Mouse (Mus musculus): ENCODE results near the gene Nrxn3. TPM values are rescaled to one million over a fixed set of nuclear protein-coding genes. Genes with fewer than 3 reads are reported as not detected.

Gene Nrxn3
- total RNA-seq, 2 experiments from 2014 or later: 0.57 to 0.97 TPM

DNA sequence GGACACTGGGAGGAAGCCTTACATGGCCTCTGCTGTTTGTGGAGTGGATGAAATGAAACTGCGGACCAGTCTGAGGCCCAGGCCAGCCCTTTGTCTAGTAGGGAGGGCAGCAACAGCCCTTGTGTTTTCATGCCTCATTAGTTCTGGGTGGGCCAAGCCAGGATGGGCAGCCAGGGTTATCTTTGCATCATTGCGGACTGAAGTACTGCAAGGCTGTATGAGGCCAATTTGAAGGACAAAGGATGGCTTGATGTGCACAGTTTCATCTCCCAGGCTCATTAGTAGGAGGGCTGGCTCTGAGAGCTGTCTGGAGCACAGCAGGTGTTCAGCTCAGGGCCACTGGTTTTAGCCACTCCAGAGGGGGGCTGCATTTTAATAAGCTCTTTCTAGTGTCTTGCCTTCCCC, 458.5 kb downstream of the Nrxn3 start:
- DNase-seq: no peak

DNA sequence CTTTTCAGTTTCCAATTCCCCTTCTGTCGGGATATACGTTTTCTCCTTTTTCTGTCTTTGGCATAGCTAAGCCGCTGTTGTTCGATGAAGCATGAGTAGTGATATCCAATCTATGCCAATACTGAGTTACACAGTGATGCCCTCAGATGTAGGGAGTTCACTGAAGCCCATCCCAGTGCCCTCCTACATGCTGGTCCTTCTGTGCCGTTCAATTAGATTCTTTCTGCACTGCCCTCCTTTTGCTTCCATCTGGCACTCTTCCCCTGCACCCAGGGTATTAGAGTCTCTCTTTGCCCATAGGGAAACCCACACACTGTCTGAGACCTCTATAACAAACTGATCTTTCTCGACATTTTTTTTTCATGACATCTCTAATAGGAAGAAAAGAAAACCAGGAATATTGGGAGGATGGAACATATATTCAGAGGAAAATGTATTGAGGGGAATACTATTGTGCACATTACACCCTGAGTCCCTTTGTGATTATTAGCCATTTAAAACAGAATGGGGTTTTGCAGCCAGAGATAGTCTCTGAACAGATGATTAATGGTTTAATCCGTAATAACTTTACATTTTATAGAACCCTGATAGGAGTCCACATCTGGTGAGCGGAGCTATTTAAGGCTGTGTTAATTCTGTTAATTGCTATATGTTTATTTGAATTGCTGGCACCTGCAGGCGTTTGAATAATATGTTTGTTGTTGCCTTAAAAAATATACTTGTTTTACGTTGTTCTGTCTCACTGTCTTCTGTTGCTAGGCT, 476.3 kb downstream of the Nrxn3 start:
- no peak for DNase-seq

DNA sequence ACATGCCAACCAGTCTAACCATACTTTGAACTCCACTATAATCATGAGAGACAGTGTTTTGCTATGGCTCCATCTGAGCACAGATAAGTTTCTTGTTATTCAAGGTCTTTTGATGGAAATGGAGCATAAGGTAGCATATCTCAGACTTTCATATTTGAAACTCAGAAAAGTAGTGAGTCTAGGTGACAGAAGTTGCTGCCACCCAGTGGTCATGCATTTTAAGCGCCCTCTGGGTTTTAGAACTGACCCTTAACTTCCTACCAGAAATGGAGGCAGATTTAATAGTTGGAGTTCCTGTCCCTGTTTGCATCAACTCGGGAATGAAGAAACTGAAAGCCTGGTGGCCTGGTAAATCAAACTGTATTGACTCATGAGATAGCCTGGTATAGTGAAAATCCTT, 488.9 kb downstream of the Nrxn3 start:
- no peak for DNase-seq

DNA sequence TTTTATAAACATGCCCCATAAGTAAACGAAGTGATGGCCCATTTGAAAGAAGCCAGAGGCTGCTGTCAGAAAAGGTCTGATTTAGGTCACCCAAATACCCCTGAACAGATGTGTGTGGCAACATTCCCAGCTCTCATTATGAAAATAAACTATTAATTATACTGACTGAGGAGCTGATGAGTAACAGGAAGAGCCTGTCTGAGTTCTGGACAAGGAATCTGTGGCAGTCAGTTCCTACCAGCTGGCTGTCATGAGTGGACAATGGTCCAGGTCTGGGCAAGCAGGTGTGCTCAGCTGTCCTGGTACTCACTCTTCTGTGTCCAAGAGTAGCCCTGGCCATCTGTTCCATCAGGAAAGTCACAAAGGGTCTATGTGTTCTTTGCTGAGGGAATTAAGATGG, 517.1 kb downstream of the Nrxn3 start:
- no peak for DNase-seq

DNA sequence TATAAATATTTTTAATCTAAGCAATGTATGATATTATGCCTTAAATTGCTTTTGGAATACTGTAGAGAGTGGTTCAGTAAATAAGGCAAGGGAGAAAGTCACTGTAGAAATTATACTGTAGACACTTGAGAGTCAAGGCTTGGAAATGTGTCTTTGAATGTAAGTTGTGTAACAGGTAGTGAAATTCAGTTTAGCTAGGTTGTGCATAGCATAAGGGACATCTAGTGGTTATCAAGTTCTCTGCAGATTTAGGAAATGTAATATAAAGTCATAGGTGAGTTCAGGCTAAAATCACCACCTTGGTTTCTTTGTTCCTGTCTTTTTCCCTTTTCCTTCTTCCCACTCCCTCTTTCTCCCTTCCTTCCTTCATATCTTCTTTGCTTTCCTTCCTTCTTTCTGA, 518.9 kb downstream of the Nrxn3 start:
- no peak for DNase-seq

DNA sequence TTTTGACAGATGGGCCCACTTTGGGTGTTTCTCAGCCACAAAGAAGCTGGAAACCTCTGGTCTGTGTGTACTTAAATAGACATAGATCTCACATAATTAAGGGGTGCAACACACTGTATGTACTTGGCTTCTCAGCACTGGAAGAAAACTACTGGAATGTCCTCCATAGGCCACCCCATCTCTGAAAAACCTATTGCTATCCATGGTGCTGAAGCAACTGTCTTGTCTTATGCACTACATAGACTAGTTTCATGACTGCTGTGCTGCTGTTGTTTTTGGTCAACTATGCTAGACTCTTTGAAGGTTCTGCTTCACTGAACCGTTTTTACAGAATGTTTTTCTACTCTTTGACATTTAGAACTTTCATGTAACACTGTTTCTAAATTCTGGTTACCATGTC, 519.8 kb downstream of the Nrxn3 start:
- DNase-seq: no peak

DNA sequence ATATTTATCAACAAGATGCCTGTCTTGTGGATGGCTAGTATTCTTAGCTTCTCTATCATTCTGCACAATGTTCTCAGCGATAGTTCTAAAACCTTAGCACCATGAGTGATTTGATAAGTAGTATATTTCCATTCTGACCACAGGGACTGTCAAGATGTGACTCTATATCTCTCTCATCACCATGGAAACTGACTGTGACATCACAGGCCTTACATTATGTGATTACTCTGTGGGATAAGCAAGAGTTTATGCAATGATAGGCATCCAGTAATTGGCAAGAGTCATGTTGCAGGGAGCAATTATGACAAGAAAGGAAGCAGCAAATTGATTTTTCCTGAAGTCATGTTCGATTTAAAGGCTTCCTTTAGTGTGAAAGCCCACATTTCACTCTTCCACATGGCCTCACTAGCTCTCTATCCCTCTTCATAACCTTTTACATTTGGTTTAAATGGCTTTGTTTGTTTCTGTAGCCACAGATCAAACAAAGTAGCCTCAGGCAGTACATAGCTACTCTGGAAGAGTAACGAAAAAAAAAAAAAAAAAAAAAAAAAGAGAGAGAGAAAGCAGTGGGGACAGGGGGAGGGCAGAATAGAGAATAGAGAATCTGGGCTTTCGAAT, 532.7 kb downstream of the Nrxn3 start:
- DNase-seq: no peak

DNA sequence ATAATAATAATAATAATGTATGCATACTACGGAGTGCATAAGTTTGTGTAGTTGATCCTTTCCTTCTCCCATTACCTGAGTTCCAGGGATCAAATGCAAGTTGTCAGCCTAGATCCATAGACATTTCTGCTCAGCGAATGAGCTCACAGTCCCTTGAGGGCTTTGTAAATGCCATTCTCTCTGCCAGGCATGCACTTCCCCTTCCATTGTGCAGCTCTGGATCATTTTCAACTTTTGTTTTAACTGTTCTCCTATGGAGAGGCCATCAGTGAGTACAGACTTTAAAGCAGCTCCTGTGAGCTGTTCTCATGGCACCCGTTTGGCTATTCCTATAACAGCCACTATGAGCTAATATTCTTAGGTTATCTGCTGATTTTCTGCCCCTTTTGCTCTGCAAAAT, 536.2 kb downstream of the Nrxn3 start:
- no peak for DNase-seq

DNA sequence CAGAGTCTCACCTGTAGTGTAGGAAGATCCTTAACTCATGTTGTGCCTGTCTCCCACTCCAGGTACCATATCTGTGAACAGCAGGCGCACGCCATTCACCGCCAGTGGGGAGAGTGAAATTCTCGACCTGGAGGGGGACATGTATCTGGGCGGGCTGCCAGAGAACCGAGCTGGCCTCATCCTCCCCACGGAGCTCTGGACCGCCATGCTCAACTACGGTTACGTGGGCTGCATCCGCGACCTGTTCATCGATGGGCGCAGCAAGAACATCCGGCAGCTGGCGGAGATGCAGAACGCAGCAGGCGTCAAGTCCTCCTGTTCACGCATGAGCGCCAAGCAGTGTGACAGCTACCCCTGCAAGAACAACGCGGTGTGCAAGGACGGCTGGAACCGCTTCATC, 537.4 kb downstream of the Nrxn3 start:
- no peak for DNase-seq

DNA sequence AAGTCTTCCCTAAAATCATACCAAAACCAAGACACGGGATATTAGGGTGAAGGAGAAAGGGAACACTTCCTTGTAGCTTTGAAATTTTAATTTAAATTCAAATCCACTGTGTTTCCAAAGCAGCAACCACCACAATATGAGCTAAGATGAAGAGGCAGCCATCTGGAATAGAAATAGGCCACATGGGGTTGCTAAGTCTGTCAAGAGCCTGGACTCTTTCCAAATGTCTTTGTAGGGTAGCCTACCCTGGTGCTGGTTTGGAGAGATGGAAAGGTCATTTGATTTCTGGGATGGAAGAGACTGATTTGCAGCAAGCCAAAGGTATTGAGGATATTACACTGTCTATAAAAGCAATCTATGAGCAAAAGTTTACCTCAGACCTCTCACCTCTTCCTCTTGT, 539.6 kb downstream of the Nrxn3 start:
- no peak for DNase-seq

DNA sequence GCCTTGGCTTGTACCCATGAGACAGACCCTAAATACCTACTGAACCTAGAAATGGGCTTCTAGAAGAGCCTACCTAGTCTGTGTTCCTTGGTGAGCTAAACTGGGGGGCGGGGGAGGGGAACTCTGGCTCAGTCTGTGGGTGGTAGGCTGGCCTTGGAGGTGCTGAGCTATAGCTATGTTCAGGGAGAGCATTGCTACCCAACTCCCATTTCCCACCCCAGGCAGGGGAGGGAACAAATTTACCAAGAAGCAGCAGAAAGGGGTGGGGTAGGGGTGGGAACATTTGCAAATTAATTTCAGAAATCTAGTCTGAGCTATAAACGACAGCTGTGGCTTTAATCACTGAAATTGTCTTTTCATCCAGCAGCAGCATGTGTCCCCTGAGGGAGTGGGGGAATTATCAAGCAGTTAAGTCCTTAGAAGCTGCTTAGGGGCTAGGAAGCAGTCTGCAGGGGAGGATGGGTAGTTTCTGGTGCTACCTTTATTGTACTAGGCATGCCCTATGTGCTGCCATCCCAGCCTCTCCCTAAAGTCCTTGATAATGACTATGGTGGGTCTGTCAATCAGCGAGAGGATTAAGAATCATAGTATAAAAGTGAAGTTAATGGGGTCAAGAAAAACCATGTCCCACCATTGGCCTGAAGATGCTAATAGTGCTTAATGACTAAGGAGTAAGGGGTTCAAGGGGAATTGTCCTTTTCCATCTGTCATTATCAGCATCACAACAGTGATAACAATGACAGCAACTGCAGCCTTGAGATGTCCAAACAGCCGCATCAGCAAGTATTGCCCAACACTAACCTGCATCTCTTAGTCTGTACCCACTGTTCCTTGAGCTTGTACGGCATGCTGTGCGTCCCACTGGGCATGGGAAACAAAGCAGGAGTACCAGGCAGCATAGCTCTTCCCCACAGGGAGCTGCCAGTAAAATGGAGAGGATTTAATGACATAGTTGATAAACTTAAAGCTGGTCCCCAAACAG, 560.0 kb downstream of the Nrxn3 start:
- no peak for DNase-seq

DNA sequence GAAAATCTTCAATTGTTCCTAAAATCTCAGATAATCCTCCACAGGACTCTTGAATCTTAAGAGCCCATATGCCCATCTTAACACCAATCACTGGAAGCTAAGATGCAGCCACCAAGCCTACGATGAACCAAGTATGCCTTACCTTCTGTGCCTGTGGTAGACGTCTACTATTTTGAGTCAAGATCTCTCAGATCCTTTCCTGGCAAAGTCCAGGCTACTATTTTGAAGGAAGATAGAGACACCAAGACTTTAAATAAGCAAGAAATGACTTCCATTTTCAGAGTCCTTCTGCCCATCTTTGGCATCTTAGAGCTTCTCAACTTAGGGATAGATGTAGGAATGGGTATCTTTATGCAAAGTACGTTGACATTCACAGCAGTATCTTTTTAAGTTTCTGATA, 561.7 kb downstream of the Nrxn3 start:
- DNase-seq: no peak

DNA sequence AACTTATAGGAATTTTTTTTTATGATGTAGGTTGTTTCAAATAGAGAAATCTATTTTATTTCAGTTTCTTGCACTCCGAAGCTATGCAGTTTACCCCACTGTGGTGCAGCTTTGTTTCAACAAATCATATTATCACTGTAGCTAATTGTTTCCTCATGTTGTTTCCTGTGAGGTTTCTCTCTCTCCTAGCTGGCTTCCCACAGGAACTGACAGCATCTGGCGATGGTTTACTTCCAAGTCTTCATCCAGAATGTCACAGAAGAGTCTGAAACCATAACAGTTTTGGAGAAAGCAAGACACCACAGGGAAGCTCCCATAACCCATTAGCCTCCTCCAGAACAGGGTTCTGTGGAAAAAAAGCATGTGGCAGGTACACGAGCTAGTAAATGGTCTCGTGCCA, 564.4 kb downstream of the Nrxn3 start:
- DNase-seq: no peak

DNA sequence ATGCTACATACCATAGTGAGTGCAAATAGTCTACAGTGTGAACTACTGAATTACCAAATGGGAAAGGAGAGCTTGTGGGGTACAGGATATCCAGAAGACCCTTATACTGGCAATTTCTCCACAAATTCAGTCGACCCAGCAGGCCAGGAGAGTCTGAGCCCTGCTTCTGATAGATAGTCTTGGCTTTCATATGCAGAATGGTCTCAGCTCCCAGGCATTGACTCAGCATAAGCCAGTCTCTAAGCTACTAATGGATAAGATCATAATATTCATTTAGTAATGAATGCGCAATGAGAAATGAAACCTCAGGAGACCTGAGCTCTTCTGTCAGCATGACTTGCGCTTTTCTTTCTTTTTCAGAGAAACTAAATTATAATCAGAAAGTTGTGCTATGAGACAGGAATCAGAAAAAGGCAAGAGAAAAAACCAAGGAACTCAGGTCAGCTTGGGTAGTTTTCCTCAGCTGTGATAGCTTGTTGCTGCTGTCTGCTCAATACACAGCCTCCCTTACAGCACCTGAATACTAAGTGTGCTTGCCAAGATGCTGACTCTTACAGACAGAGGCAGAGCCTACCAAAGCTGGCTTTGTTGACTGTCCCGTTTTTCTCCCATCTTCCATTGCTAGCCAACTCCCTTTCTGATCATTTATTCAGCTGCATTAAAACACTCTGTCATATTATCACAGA, 567.1 kb downstream of the Nrxn3 start:
- no peak for DNase-seq

DNA sequence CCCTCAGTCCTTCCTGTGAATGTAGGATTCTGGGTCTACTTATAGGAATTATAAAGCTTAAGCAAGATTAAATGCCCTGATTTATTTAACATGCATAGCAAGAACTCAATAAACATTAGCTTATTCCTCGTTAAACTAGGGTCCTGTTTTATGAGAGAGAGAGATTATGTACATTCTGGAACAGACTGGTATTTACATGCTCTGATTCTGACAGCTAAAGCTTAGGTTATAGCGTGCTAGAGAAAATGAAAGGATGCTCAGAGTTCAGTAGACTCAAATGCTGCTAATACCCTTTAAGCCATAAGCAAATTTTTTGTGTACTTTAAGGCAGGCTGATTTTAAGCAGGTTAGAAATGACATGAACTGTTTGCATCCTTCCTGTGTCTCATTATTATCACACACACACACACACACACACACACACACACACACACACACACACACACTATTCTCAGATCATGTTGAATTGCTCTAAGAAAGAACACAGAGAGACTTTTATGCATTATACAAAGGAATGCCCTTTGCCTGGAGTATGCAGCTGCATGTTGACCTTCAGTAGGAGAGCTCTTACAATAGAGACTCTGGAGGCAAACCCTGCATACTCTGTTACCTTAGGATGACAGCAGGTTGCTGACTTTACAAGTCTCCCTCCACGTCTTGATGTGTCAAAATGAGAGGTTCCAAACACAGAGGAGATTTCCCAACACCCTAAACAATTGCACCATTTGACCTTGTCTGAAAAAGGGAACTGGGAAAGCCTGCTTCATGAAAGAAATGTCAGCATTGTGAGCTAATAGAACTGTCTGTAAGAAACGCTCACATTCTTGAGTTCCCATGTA, 568.3 kb downstream of the Nrxn3 start:
- peak; percentile 8 for DNase-seq

DNA sequence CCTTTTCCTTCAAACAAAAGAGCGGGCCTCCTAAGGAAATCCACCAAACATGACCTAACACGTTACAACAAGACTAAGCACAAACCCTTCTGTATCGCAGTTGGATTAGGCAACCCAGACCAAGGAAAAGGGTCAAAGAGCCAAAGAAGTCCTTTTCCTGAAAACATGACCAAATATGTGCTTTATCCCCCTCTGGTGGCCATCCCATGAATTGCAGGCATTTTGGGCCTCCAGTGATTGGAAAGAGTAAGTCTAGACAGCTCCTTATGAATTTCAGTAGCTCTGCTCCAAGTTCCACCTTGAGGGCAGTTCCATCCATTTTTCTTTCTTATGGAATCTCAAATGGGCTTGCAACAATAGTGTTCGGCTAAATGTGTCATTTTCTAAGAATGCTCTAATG, 579.3 kb downstream of the Nrxn3 start:
- DNase-seq: peak; percentile 82

DNA sequence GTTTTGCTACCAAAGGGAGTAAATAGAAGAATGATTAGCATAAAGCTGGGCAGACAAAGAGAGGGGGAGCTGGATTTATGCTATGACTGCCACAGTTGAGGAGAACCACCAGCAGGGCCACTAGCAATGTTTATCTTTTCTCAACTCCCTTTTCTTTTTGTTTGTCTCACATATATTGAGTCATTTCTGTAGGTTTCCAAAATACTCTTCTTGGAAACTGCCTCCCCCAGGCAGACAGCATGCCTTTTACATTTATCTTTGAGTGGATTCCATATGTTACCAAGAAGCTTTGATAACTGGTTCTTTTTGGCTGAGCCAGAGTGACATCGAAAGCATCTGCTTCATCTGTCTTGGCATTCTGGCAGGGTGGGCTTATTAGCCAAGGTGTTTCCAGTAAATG, 587.5 kb downstream of the Nrxn3 start:
- DNase-seq: no peak

DNA sequence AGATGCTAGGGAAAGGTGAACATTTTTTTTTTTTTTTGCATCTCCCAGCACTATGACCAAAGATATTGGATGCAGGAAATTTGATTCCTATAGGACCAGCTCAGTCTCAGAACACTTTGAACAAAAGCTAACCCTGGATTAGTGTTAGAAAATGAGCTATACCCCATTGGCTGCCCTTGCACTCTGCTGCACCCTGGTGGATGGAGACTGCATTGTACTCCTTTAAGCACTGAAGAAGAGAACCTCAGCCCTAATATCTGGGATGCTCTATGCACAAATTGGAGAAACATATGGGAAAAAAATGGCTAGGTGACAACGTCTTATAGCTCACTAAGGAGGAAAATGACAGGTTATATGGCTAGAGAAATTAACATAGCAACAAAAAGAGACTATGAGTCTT, 589.9 kb downstream of the Nrxn3 start:
- peak; percentile 59 for DNase-seq

DNA sequence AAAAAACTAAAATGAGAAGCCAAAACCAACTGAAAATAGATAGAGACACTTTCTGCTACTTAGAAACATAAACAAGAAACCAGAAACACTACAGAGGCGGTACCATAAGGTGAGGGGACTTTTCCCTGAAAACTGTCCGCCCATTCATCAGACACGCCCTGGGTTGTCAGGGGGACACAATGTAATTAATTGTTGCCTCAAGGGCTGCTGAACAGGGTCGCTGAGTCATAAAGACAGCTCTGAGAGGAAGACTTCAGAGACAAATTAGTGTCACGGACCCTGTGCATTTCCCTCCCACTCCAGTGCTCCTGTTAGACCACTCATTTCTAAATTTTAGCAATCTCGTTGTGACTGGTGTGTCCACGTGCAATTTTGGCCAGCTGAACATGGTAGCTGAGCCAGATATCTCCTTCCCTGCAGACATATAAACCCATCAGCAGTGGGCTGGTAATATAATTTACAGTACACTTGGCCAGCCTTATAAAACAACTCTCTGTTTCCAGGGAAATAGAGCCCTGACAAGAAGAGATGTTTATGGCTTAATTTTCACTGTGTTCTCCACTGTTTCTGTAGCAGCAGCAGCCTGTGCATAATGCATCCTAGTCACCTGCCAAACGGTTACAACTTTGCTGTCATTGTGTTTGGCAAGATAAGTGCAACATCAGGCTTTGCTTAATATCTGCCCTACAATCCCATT, 603.3 kb downstream of the Nrxn3 start:
- DNase-seq: peak; percentile 10

DNA sequence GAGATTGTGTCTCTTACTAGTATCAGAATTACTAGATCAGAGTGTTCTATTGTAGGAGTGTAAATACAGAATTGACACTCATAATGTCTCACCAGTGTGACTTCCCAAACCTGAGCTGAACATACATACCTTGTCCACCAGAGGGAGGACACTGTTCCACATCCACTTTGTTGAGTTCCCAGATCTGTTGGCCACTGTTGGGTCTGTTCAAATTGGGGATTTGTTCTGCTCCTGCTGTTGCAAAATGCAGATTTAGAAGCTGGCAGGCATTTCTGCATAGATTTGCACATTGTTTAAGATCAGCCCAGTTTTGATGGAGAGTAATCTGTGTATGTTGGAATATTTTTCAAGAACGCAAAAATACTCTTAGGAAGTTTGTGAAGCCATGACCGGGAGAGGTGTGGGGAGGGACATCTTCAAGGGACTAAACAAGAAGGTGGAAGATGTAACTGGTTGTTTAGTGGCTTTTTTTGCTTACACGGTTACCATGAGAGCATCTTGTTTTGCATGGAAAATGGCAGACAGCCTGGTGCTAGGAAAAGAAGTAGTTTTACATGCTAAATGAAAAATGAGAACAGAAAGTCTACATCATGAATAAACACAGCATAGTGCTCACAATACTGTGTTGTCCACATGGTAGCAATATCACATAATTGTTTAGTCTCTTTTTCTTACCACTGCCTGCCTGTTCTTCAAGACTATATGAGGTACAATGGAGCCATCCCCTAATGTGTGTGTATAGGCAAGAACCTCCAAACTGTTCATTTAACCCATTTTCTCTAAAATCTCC, 609.0 kb downstream of the Nrxn3 start:
- no peak for DNase-seq

Data from adrenal gland, postnatal 10 days (tissue).